Mouse (Mus musculus) small intestine, adult 2 months (tissue): Measurements from ENCODE around the gene Usp34.

ENCODE experiments used
- CTCF ChIP-seq: fragments of 200-500 bp; IDR thresholded peaks from 2 replicates; pipeline ENCODE4 v1.5.1; 2012; ENCODE audit warnings: low read depth, mild to moderate bottlenecking, control low read depth, inconsistent platforms, low read length, moderate library complexity, mixed read lengths; ENCODE audit not compliant: insufficient replicate concordance, insufficient read length; ENCODE audit errors: extremely low read depth
- POLR2A ChIP-seq: fragments of 200-500 bp; IDR thresholded peaks from 2 replicates; pipeline ENCODE4 v1.6.1; 2012; ENCODE audit warnings: low read depth, mild to moderate bottlenecking, control low read depth, inconsistent platforms, low read length, moderate library complexity

DNA sequence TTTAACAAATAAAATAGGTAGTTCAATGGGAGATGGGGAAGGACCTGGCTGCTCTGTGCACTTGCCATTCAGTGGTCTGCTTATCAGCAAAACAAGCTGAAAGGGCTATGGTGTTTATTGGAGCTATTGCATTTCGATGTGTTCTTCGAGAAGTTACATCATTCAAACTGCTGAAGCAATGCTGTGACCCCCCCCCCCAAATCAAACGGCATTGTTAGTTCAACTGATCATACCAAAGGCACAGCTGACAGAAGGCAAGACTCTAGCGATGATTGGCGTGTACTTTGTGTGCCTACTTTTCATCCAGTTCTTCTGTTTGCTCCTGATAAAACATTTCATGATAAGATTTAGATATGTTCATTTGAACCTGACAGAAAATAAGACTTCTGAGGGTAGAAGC, 191.9 kb downstream of the Usp34 start:
- no peak for TF ChIP-seq CTCF
- no peak for TF ChIP-seq POLR2A
